Mouse (Mus musculus) lung, postnatal 0 days (tissue): ENCODE results near the gene Olfr622.

Experiments
- CTCF ChIP-seq: IDR thresholded peaks from 2 replicates; pipeline ENCODE4 v1.5.1; 2016; ENCODE audit warnings: antibody characterized with exemption, mild to moderate bottlenecking
- EP300 ChIP-seq: IDR thresholded peaks from 2 replicates; pipeline ENCODE4 v1.6.1; 2016; ENCODE audit warnings: antibody characterized with exemption, mild to moderate bottlenecking, control low read depth

DNA sequence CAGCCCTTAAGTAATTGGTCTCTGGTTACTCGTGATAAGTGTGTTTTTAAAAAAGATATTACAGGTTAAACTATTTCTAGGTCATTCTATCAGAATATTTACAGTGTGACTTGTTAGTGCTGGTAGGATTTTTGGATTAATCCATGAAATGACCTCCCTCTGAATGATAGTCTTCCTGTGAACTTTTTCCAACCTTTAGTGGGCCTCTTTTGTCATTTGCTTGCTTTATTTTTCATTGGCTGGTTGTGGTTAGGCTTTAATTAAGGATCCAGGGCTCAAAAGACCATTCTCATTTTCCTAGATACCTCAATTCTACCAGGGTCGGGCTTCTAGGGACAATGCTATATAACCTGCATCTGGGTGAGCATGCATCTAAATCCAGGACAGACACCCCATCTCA lies 52.7 kb downstream of the Olfr622 start, which contains the start of gene Olfr618:
- no peak for TF ChIP-seq CTCF
- TF ChIP-seq EP300 = no peak
